Comparison of ENCODE assay signal across 7 mouse cellular contexts in the genomic region with DNA sequence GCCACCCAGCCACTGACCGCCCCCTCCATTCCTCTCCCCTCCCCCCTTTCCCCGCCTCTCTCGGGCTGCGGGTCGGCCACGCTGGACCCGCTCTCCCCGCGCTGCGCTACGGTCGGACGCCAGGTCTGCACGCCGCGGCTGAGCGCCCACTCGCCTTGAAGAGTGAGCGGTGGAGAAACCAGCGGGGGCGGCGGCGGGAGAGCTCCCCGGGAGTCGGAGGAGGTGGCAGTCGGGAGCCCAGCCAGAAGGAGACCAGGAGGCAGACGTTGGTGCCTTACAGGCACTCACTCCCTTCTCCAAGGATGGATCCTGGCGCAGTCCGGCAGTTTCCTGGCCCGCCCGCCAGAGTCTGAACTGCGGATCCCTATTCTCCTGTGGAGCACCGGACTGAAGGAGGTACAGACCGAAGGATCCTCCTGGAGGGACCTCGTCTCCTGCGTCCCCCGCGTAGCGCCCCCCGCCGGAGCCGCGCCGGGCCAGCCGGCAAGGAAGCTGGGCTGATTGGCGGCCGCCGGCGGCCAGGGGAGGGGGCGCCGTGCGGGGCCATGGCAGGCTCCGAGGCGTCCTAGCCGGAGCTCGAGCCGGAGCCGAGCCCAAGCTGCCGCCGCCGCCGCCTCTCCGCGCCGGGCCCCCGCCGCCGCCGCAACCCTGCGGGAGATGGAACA. TPM values are rescaled to one million over a fixed set of nuclear protein-coding genes. Genes with fewer than 3 reads are reported as not detected.
A peak's percentile ranks its signal among the peaks of the same experiment; 100 is the strongest.
DNase-seq lines count a peak whose midpoint lies in the region; ATAC-seq lines count a peak whose summit lies in the region.

No protein-coding gene starts in this region.

- peaks cover 78% of the 10 kb centered on the region for H3K27me3 ChIP-seq in lung, embryonic 16.5 days (ENCODE audit: control insufficient read depth, insufficient read depth, low read depth, low read length)
- peaks cover 94% of the 10 kb centered on the region for H3K27me3 ChIP-seq in embryonic facial prominence, embryonic 13.5 days
- peaks cover 50% of the 10 kb centered on the region for H3K27me3 ChIP-seq in hindbrain, embryonic 13.5 days
- H3K27me3 ChIP-seq in limb, embryonic 11.5 days (ENCODE audit: control insufficient read depth, insufficient read depth, low read length) = peaks cover 67% of the 10 kb centered on the region
- peaks cover 6% of the 10 kb centered on the region for H3K27me3 ChIP-seq in neural tube, embryonic 15.5 days (replicated peaks)

- H3K4me1 ChIP-seq in lung, embryonic 16.5 days (replicated peaks; ENCODE audit: control insufficient read depth, insufficient read depth, low read length) = no peaks in the 10 kb centered on the region
- H3K4me1 ChIP-seq in embryonic facial prominence, embryonic 13.5 days = peaks cover 25% of the 10 kb centered on the region
- H3K4me1 ChIP-seq in hindbrain, embryonic 13.5 days (replicated peaks) = peaks cover 43% of the 10 kb centered on the region
- 0 out of 2 replicates have a peak, but pooled peaks cover 2% of the 10 kb centered on the region for H3K4me1 ChIP-seq in limb, embryonic 11.5 days (ENCODE audit: control insufficient read depth, insufficient read depth, low read length)
- H3K4me1 ChIP-seq in neural tube, embryonic 15.5 days = peaks cover 54% of the 10 kb centered on the region

- H3K27ac ChIP-seq in lung, embryonic 16.5 days (ENCODE audit: low read length) = no peak overlapping the region
- H3K27ac ChIP-seq in embryonic facial prominence, embryonic 13.5 days = no peak overlapping the region
- H3K27ac ChIP-seq in hindbrain, embryonic 13.5 days = peak overlapping the region; percentile 85
- no peak overlapping the region for H3K27ac ChIP-seq in limb, embryonic 11.5 days (replicated peaks; ENCODE audit: low read depth, low read length)
- H3K27ac ChIP-seq in neural tube, embryonic 15.5 days (replicated peaks) = peak overlapping the region; percentile 76

- peak overlapping the region; percentile 23; the same call in 1 of the 2 replicates for H3K9ac ChIP-seq in lung, embryonic 16.5 days (ENCODE audit: low read length)
- H3K9ac ChIP-seq in embryonic facial prominence, embryonic 13.5 days = peak overlapping the region; percentile 75
- peak overlapping the region; percentile 89 for H3K9ac ChIP-seq in hindbrain, embryonic 13.5 days
- H3K9ac ChIP-seq in limb, embryonic 11.5 days (ENCODE audit: low read length) = peak overlapping the region; percentile 50
- peak overlapping the region; percentile 80 for H3K9ac ChIP-seq in neural tube, embryonic 15.5 days (replicated peaks)

- H3K9me3 ChIP-seq in lung, embryonic 16.5 days (ENCODE audit: control insufficient read depth, low read length) = no peaks in the 10 kb centered on the region
- no peaks in the 10 kb centered on the region for H3K9me3 ChIP-seq in embryonic facial prominence, embryonic 13.5 days
- no peaks in the 10 kb centered on the region for H3K9me3 ChIP-seq in hindbrain, embryonic 13.5 days
- H3K9me3 ChIP-seq in limb, embryonic 11.5 days (ENCODE audit: control insufficient read depth, low read length) = no peaks in the 10 kb centered on the region
- no peaks in the 10 kb centered on the region for H3K9me3 ChIP-seq in neural tube, embryonic 15.5 days (replicated peaks)

- peak overlapping the region; percentile 44 for H3K4me3 ChIP-seq in lung, embryonic 16.5 days (ENCODE audit: low read length)
- H3K4me3 ChIP-seq in embryonic facial prominence, embryonic 13.5 days = peak overlapping the region; percentile 59
- H3K4me3 ChIP-seq in hindbrain, embryonic 13.5 days = peak overlapping the region; percentile 72
- peak overlapping the region; percentile 47 for H3K4me3 ChIP-seq in limb, embryonic 11.5 days (ENCODE audit: low read depth, low read length)
- H3K4me3 ChIP-seq in neural tube, embryonic 15.5 days (replicated peaks) = peak overlapping the region; percentile 79

- under 1% methylated on average over 56 of the region's 70 CpGs for WGBS in lung, embryonic 16.5 days
- WGBS in embryonic facial prominence, embryonic 13.5 days = under 1% methylated on average over 50 of the region's 70 CpGs
- under 1% methylated on average over 49 of the region's 70 CpGs for WGBS in hindbrain, embryonic 13.5 days
- WGBS in limb, embryonic 11.5 days = 1% methylated on average over 60 of the region's 70 CpGs
- under 1% methylated on average over 53 of the region's 70 CpGs for WGBS in neural tube, embryonic 15.5 days

- no peak for ATAC-seq in lung, embryonic 16.5 days (ENCODE audit: low read depth)
- ATAC-seq in embryonic facial prominence, embryonic 13.5 days (ENCODE audit: insufficient number of reproducible peaks, insufficient read depth, low FRiP score, low TSS enrichment, low read depth) = peak; percentile 26; the same call in 1 of the 2 replicates
- peak; percentile 38 for ATAC-seq in hindbrain, embryonic 13.5 days (ENCODE audit: low FRiP score)
- peak; percentile 34; the same call in 1 of the 2 replicates for ATAC-seq in limb, embryonic 11.5 days (ENCODE audit: insufficient number of reproducible peaks, low FRiP score, low TSS enrichment, low read depth)
- ATAC-seq in neural tube, embryonic 15.5 days (ENCODE audit: low FRiP score) = peak; percentile 49

- peak overlapping the region; percentile 57 for H3K4me2 ChIP-seq in lung, embryonic 16.5 days (ENCODE audit: low read depth, low read length)
- peak overlapping the region; percentile 96 for H3K4me2 ChIP-seq in embryonic facial prominence, embryonic 13.5 days
- peak overlapping the region; percentile 93 for H3K4me2 ChIP-seq in hindbrain, embryonic 13.5 days
- H3K4me2 ChIP-seq in limb, embryonic 11.5 days (ENCODE audit: low read depth, severe bottlenecking) = peak overlapping the region; percentile 95
- H3K4me2 ChIP-seq in neural tube, embryonic 15.5 days = peak overlapping the region; percentile 95

- no peak for DNase-seq in lung, postnatal 14 days
- peak; percentile 64 for DNase-seq in limb, embryonic 11.5 days (ENCODE audit: low spot score)
- DNase-seq in thymus, postnatal 10 days (ENCODE audit: low spot score in 2 of 2) = no peak

- no peaks in the 10 kb centered on the region for H3K36me3 ChIP-seq in lung, embryonic 16.5 days (ENCODE audit: control insufficient read depth, insufficient read depth, low read length)
- H3K36me3 ChIP-seq in embryonic facial prominence, embryonic 13.5 days = no peaks in the 10 kb centered on the region
- no peaks in the 10 kb centered on the region for H3K36me3 ChIP-seq in hindbrain, embryonic 13.5 days
- H3K36me3 ChIP-seq in limb, embryonic 11.5 days (ENCODE audit: control insufficient read depth, insufficient read depth, low read length) = no peaks in the 10 kb centered on the region
- H3K36me3 ChIP-seq in neural tube, embryonic 15.5 days = no peaks in the 10 kb centered on the region

RNA-seq across cellular contexts. Expression of gene Vstm2b, which starts 0.7 kb away (rescaled TPM):
- 0.41 and 0.50 TPM in 2 replicates for polyA plus RNA-seq in lung, embryonic 16.5 days (2015; fragmentation: Nextera tagmentation; extraction: Ambion mirVana)
- 10.3 and 11.0 TPM in 2 replicates for polyA plus RNA-seq in embryonic facial prominence, embryonic 13.5 days (2015; fragmentation: Nextera tagmentation; extraction: Ambion mirVana)
- 18.2 and 21.4 TPM in 2 replicates for polyA plus RNA-seq in hindbrain, embryonic 13.5 days (2015; fragmentation: Nextera tagmentation; extraction: Ambion mirVana)
- polyA plus RNA-seq in limb, embryonic 11.5 days (2014; fragmentation: Nextera tagmentation; extraction: Ambion mirVana) = 2.2 and 2.8 TPM in 2 replicates
- polyA plus RNA-seq in neural tube, embryonic 15.5 days (2015; fragmentation: Nextera tagmentation; extraction: Ambion mirVana) = 27.2 and 38.3 TPM in 2 replicates

Comparison
In these comparisons a context has a peak if more than half of its experiments do, and no peak if none do; other contexts are left out.
1. H3K27ac ChIP-seq: peak in hindbrain, embryonic 13.5 days (single experiment) and neural tube, embryonic 15.5 days (single experiment); none in lung, embryonic 16.5 days (single experiment), embryonic facial prominence, embryonic 13.5 days (single experiment) and limb, embryonic 11.5 days (single experiment).
2. H3K9ac ChIP-seq: peak in every context shown above with its lines; median percentile 89 in hindbrain, embryonic 13.5 days; 80 in neural tube, embryonic 15.5 days; 75 in embryonic facial prominence, embryonic 13.5 days; 50 in limb, embryonic 11.5 days; 23 in lung, embryonic 16.5 days.
3. Peak in every context shown above with its lines, with median percentiles within 50 percentile points of each other: H3K4me2 ChIP-seq and H3K4me3 ChIP-seq.